Mouse (Mus musculus) liver, adult 2 months (tissue): ENCODE measurements at regions not wholly inside any gene's neighbourhood (a gene's known extent, or its start where the extent isn't known, plus 50 kb on each side); places are given as distances from the start of the nearest gene placed in this dataset.

Source experiments
- DNase-seq: peaks from one replicate; pipeline ENCODE4 v3.0.0-alpha.2; 2011; ENCODE audit warnings: low read depth, low spot score; ENCODE audit errors: extremely low read depth
- H3K27ac ChIP-seq: fragments of 200-500 bp; replicated peaks from 2 replicates; pipeline ENCODE4 v1.5.1; 2012; ENCODE audit warnings: low read depth, mild to moderate bottlenecking, control low read depth, inconsistent platforms, low read length; ENCODE audit not compliant: insufficient read depth
- H3K27me3 ChIP-seq: fragments of 200-500 bp; 2 replicates; pipeline ENCODE4 v1.6.1; 2012; ENCODE audit warnings: mild to moderate bottlenecking, moderate library complexity, low read length, inconsistent platforms; ENCODE audit not compliant: control insufficient read depth, insufficient read depth
- H3K36me3 ChIP-seq: fragments of 200-500 bp; 2 replicates; pipeline ENCODE4 v1.6.1; 2012; ENCODE audit warnings: low read length, inconsistent platforms; ENCODE audit not compliant: control insufficient read depth, insufficient read depth
- H3K4me1 ChIP-seq: fragments of 200-500 bp; 2 replicates; pipeline ENCODE4 v1.6.1; 2011; ENCODE audit warnings: low read length; ENCODE audit not compliant: control insufficient read depth, insufficient read depth
- H3K4me3 ChIP-seq: fragments of 200-500 bp; 2 replicates; pipeline ENCODE4 v1.5.1; 2011; ENCODE audit warnings: low read depth, mild to moderate bottlenecking, control low read depth, low read length, moderate library complexity; ENCODE audit not compliant: insufficient read depth
- H3K79me2 ChIP-seq: fragments of 200-500 bp; 2 replicates; pipeline ENCODE4 v1.6.1; 2012; ENCODE audit warnings: inconsistent platforms, mild to moderate bottlenecking, low read length, moderate library complexity; ENCODE audit not compliant: control insufficient read depth, insufficient read depth
- H3K9ac ChIP-seq: fragments of 200-500 bp; 2 replicates; pipeline ENCODE4 v1.6.1; 2012; ENCODE audit warnings: low read depth, mild to moderate bottlenecking, control low read depth, inconsistent platforms, low read length
- CTCF ChIP-seq: fragments of 200-500 bp; IDR thresholded peaks from 2 replicates; pipeline ENCODE4 v1.5.1; 2011; ENCODE audit warnings: low read depth, low read length, control low read depth
- POLR2A ChIP-seq: fragments of 200-500 bp; IDR thresholded peaks from 2 replicates; pipeline ENCODE4 v1.6.1; 2011; ENCODE audit warnings: low read length, control low read depth; ENCODE audit not compliant: insufficient read depth; ENCODE audit errors: extremely low read depth
- WGBS: fragments of 180-500 bp; shearing (Covaris S2); methylation state at CpG from one replicate; pipeline ENCODE4 v1.1.7; 2018; 5-methylcytosine and 5-hydroxymethylcytosine counted together

- H3K4me1 ChIP-seq = no peaks in the 10 kb centered on the region
- DNase-seq = no peak
- WGBS = 86% methylated on average over 11 of the region's 11 CpGs
- H3K4me3 ChIP-seq = no peak overlapping the region
- no peak overlapping the region for H3K27ac ChIP-seq
- H3K27me3 ChIP-seq = no peaks in the 10 kb centered on the region
- H3K79me2 ChIP-seq = no peaks in the 10 kb centered on the region
- no peaks in the 10 kb centered on the region for H3K36me3 ChIP-seq
- TF ChIP-seq CTCF (no peak), POLR2A (no peak)
- H3K9ac ChIP-seq = no peak overlapping the region
Observed at GRCm38 (mm10) chr3:66744133-66744913, 236.9 kb upstream of the Rsrc1 start.

GRCm38 (mm10) chr3:66746373-66747072 is 234.7 kb upstream of the Rsrc1 start:
- no peak overlapping the region for H3K4me3 ChIP-seq
- no peak for TF ChIP-seq CTCF
- no peak for TF ChIP-seq POLR2A
- H3K79me2 ChIP-seq = no peaks in the 10 kb centered on the region
- no peaks in the 10 kb centered on the region for H3K4me1 ChIP-seq
- DNase-seq = no peak
- H3K36me3 ChIP-seq = no peaks in the 10 kb centered on the region
- no peak overlapping the region for H3K9ac ChIP-seq
- no peaks in the 10 kb centered on the region for H3K27me3 ChIP-seq
- WGBS = 89% methylated on average over 19 of the region's 19 CpGs
- no peak overlapping the region for H3K27ac ChIP-seq

- H3K27ac ChIP-seq = no peak overlapping the region
- no peak overlapping the region for H3K9ac ChIP-seq
- H3K4me1 ChIP-seq = no peaks in the 10 kb centered on the region
- TF ChIP-seq CTCF (no peak), POLR2A (no peak)
- no peaks in the 10 kb centered on the region for H3K79me2 ChIP-seq
- DNase-seq = no peak
- 87% methylated on average over 20 of the region's 20 CpGs for WGBS
- H3K27me3 ChIP-seq = no peaks in the 10 kb centered on the region
- H3K36me3 ChIP-seq = no peaks in the 10 kb centered on the region
- H3K4me3 ChIP-seq = no peak overlapping the region
Observed at GRCm38 (mm10) chr3:66747073-66747710, 234.0 kb upstream of the Rsrc1 start.

- Histone ChIP-seq H3K4me1 (no peaks in the 10 kb centered on the region), H3K79me2 (no peaks in the 10 kb centered on the region), H3K36me3 (no peaks in the 10 kb centered on the region), H3K27me3 (no peaks in the 10 kb centered on the region), H3K9ac (no peak overlapping the region), H3K4me3 (no peak overlapping the region), H3K27ac (no peak overlapping the region)
- no peak for DNase-seq
- 84% methylated on average over 3 of the region's 3 CpGs for WGBS
- TF ChIP-seq POLR2A = no peak
- TF ChIP-seq CTCF = no peak
Observed at GRCm38 (mm10) chr3:66758141-66758540, 223.0 kb upstream of the Rsrc1 start.

GRCm38 (mm10) chr3:66759841-66760240 is 221.3 kb upstream of the Rsrc1 start:
- Histone ChIP-seq H3K79me2 (no peaks in the 10 kb centered on the region), H3K9ac (no peak overlapping the region), H3K36me3 (no peaks in the 10 kb centered on the region), H3K4me1 (no peaks in the 10 kb centered on the region), H3K27me3 (no peaks in the 10 kb centered on the region), H3K27ac (no peak overlapping the region), H3K4me3 (no peak overlapping the region)
- no peak for DNase-seq
- TF ChIP-seq CTCF (no peak), POLR2A (no peak)
- 76% methylated on average over 4 of the region's 4 CpGs for WGBS
